Mouse (Mus musculus) right cerebral cortex, postnatal 25 days (tissue): ENCODE data around the gene Ccdc148.
A peak's percentile ranks its signal among the peaks of the same experiment; 100 is the strongest.

ENCODE experiments used
- DNase-seq: peaks from one replicate; pipeline ENCODE4 v3.0.0; 2022

Ccdc148 gene

GRCm38 (mm10) chr2:59178960-59179359 lies 18.5 kb upstream of the Ccdc148 start:
- DNase-seq: no peak

DNA sequence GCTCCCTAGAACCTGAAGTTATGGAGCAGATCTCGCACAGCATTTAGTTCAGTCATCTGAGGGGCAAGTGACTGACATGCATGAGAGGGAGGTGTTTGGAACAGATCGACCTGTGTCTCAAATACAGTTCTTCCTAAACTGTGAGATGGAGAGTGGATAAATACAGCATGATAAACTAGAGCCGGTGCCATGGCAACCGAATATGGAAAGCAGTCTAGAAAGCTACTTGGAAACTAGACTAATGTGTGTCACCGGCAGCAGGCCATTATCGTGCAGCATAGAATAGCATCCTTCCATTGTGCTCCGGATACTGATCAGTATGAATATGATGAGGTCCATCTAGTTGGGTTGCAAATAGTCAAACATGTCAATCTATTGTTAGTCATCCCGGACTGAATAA lies 17.7 kb upstream of the Ccdc148 start:
- peak; percentile 54 for DNase-seq

DNA sequence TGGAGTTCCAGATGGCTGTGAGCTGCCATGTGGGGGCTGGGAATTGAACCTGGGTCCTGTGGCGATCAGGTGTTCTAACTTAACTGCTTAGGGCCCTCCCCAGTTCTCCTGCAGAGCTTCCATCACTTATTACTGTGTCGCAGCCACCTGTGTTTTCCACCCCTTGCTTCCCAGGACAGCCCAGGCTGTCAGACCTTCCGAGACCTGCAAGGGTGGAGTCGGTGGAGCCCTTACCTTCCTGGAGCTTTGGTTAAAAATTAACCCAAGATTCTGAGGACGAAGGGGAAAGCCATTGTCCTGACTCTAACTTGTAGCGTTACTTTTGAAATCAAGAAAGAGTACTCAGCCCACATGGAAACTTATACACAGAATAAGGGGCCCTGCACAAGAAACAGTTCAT lies 15.4 kb upstream of the Ccdc148 start:
- no peak for DNase-seq

GRCm38 (mm10) chr2:59171533-59171932 lies 11.1 kb upstream of the Ccdc148 start:
- no peak for DNase-seq

DNA sequence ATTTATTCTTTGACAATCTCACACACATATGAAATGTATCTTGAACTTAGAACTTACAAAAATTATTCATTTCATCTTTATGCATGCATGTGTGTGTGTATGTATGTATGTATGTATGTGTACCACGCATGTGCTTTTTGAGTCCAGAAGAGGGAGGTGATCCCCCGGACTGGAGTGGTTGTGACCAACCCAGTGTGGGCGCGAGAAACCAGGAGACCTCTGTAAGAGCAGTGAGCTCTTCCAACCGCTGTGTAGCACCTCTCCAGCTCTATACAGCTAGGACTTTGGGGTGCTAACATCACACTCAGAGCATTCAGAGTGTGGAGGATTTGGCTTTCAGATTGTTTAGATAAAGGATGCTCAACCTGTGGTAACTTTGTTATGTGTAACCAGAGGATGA lies 10.1 kb upstream of the Ccdc148 start:
- no peak for DNase-seq

DNA sequence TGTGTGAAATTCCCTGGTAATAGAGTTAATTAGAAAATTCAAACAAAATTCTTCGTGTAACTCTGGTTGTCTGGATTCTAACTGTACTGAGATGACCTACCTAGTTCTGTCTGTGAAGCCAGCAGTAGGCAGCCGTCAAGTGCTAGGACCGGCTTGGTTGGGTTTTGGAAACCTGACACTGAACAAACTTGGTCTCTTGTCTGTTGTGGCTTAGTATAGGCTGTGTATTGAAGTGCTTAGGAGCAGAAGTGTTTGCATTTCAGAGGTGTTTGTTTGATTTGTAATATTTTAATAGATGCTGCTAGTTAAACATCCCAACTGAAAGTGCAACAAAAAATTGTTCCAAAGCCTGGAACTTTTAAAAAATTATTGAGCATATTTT lies 9.7 kb upstream of the Ccdc148 start:
- no peak for DNase-seq

GRCm38 (mm10) chr2:59169572-59170207 lies 9.2 kb upstream of the Ccdc148 start:
- no peak for DNase-seq

DNA sequence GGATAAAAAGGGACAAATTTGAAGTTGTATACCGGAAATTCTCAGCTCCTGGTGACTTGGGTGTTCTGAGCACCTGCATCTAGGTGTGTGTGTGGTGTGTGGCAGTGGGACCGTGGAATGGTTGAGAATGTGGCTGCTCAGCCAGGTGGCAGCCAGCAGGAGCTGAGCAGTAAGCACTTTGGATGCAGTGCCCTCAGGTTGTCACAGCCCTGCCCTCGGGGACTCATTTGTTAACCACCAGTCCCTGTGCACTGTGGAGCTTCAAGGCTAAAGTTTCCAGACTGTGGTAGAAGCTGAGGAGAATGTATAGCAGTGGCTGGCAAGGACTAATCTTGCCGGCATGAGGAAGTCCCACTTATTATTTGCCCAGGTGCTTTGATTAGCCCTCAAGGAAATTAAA lies 7.3 kb upstream of the Ccdc148 start:
- DNase-seq: no peak

GRCm38 (mm10) chr2:59166976-59167375 lies 6.5 kb upstream of the Ccdc148 start:
- DNase-seq: no peak

- DNase-seq: no peak
Measured at GRCm38 (mm10) chr2:59162285-59162600, 1.8 kb upstream of the Ccdc148 start.

- peak; percentile 85 for DNase-seq
Measured at GRCm38 (mm10) chr2:59161441-59162284, 1.2 kb upstream of the Ccdc148 start.

- DNase-seq: no peak
Measured at GRCm38 (mm10) chr2:59161021-59161440, 548 bp upstream of the Ccdc148 start.

DNA sequence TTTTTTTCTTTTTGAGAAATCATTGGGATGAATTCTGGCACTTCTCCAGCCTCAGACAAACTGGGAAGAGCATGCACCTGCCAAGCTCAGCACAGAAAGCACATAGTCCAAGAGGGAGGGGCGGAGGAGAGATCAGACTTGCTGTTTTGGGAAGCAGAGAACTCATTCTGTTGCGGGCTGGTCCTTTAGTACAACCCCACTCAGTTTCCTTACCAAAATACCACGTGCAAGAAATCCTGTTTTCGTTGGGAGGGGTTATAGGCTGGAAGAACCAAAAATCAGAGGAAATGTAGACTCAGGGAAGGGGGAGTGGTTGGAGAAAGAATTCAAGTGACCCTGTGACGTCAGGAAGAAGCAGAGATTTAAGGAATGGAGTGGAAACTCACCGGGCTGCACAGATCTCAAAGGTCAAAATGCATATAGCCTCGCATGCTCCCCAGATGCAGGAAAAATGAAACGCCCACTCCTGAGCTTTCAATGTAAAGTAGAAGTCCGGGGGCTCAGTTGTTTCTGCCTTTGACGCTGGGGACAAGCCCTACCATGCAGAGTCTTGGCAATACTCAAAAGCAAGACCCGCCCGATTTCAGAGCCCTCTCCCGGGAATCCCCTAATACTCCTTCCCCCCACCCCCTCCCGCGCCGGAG lies 400 bp downstream of the Ccdc148 start:
- no peak for DNase-seq

DNA sequence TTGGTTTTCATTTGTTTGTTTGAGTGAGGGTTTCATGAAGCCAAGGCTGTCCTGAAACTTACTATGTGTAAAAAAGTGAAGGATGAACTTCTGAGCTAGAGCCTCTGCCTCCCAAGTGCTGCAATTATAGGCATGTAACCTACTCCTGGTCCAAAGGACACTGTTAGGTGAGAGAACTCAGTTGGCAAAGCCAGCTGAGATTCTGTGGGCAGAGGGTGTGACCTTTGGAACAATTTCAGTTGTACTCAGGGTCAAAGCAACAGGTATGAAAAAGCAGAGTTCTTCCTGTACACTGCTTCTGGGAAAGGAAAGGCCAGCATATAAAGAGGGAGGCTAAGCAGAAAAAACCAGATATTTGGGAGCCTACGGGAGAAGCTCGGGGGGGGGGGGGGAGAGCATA lies 2.4 kb downstream of the Ccdc148 start:
- DNase-seq: no peak

DNA sequence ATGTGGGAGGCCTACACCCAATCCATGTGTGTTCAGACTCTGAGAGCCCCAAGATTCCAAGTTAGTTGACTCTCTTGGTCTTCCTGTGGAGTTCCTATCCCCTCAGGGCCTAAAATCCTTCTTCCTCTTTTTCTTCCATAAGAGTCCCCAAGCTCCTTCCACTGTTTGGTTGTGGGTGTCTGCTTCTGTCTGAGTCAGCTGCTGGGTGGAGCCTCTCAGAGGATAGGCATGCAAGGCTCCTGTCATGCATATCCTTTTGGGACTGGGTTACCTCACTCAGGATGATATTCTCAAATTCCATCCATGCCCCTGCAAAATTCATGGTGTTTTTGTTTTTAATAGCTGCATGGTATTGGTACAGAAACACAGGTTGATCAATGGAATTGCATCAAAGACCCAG lies 5.1 kb downstream of the Ccdc148 start:
- DNase-seq: no peak

- DNase-seq: no peak
Measured at GRCm38 (mm10) chr2:59131044-59131443, 29.4 kb downstream of the Ccdc148 start.

- no peak for DNase-seq
Measured at GRCm38 (mm10) chr2:59129821-59130220, 30.7 kb downstream of the Ccdc148 start.

DNA sequence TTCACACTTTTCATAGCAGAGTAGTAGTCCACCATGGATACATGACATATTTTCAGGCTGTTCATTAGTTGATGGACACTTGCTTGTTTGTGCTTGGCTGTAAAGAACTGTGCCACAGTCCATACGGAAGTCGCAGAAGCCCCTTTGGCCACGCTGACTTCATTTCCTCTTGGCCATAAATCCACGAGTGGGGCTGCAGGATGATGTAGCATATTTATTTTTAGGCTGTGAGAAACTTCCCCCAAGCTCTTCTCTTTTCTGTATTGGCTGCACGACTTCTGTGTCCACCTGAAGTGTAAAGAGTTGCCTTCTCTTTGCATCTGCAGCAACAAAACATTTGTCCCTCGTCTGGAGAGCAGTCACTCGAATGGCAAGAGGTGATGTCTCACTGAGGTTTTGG lies 31.5 kb downstream of the Ccdc148 start:
- no peak for DNase-seq

DNA sequence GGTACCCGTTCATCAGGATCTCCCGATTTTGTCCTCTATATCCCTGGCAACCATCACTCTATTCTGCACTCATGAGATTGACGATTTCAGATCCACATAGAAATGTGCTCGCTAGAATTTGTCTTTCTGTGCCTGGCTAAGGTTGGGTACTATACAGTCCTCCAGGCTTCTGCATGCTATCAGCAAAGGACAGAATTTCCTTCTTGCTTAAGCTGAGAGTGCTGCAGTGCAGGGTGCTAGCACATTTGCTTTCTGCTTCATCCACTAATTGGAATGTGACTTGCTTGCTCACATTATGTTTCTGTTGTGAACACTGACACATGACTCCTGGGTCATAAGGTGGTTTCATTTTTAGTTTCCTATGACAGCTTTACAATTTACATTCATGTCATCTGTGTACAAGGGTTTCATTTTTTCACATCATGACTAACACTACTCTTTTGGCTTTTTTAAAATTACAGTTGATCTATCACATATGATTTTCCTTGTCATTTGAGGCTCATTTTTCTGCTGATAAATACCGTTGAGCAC lies 104.8 kb downstream of the Ccdc148 start:
- no peak for DNase-seq

DNA sequence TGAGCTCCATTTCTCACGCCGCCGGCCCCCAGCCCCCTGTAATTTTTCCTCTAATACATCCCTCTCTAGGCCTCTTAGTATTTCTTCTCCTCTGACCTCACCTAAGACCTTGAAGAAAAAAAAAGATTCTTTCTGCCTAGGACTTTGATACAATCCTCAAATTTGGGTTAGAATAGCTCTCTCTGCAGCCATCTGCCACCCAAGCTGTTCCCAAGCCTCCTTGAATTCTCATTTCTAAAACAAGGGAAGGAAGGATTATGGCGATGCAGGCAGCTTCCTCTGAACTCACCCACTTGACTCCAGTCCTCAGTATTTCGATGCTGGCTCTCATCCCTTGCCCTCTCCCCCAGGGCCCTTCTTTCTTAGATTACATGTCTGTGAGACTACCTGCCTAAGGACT lies 106.1 kb downstream of the Ccdc148 start:
- peak; percentile 28 for DNase-seq

DNA sequence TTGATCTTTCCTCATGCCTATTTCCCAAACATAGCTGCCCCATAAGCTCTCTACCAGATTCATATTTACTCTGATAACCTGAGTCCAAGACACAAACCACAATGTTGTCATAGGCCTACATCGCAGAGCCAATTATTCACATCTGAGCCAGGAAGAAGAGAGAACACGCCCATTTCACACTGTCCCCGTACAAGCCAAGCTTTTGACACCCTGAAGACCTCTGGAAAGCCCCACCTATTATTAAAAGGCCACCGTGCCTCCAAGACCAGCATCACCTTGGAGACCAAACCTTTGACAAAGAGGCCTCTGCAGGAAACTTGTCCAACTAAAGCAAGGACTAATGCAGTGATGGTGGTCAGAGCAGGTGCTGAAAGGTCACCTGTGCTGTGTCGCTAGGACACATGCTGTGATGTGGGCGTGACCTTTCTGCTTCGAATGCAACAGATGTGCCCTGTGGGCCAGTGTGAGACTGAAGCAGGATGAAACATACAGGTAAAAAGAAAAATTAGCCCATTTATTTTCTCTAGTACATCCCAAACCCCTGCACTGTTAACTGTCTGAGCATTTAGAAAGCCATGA lies 106.9 kb downstream of the Ccdc148 start:
- no peak for DNase-seq

GRCm38 (mm10) chr2:59050245-59050824 lies 110.1 kb downstream of the Ccdc148 start:
- DNase-seq: no peak

- no peak for DNase-seq
Measured at GRCm38 (mm10) chr2:59049686-59050085, 110.8 kb downstream of the Ccdc148 start.
